Mouse (Mus musculus): ENCODE data around the gene Gfra4.

The Gfra4 gene

DNA sequence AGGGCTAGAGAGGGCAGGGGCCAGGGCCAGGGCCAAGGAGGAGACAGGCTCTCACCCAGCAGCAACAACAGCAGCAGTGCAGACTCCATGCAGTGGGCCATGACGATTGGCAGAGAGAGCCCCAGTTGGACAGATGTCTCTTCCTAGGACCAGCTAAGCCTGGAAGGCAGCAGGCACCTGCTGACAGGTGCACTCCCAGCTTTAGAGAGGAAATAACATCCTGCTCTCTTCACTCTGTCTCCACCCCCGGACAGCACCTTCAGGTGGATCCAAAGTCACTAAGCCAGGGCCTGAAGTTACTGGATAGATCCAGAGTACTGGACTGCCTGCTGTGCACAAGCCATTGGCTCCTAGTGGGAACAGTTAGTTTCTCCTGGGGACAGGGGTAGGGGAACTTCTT lies at the start of gene Gfra4:
Gfra4 (minus strand) TSS at position 101 of the 400 bp plus-strand sequence.
- DNase-seq: no peak

DNA sequence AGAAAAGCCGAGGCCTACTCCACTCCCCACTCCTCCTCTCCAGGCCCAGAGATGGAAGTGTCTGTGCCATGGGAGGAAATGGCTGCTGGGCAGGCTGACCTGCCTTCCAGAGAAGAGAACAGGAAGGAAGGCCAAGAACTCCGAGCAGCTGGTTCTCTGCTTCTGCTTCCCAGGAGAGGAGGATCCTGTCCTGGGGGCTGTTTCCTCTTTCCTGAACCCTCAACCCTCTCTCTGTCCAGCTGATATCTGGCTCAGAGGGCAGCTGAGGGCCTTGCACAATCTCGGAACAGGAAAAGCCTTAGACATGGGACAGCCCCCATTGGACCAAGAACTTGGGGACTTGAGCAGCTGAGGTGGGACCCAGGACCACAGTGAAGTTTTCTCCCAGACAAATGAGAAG lies 48.0 kb upstream of the Gfra4 start:
- no peak for DNase-seq

DNA sequence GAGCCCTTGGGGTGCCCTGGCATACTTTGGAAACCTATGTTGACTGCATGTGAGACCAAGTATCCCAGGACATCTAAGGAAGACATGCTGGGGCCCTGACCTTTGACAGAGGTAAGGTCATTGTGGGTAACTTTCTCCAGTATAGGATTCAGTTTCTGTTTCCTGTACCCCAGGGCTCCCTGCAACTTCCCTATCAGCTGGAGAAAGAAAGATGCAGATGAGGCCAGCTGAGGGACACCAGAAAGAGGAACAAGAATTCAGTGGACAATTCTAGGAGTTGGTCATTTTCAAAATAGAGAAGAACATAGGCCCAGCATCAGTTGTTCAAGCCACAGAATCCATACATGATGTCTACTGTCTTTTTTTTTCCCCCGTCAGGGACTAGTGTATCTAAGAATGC lies 46.7 kb upstream of the Gfra4 start:
- DNase-seq: no peak

DNA sequence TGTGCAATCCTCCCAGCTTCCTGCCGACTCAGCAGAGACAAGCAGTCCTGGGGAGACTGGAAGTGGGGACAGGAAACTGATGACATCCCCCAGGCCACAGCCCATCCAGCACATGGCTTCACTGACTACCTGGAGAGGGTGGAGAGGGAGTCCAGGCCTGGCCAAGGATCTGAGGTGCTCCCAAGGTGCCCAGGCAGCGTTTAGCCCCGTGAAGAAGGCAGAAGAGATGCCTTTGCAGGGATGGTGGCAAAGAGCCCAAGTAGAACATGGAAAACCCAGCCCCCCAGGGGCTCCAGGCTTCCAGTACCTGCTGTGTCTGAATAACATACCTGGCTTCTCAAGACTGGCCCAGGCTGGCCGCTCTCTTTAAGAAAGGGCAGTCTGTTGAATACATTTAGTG lies 45.7 kb upstream of the Gfra4 start:
- DNase-seq: no peak

DNA sequence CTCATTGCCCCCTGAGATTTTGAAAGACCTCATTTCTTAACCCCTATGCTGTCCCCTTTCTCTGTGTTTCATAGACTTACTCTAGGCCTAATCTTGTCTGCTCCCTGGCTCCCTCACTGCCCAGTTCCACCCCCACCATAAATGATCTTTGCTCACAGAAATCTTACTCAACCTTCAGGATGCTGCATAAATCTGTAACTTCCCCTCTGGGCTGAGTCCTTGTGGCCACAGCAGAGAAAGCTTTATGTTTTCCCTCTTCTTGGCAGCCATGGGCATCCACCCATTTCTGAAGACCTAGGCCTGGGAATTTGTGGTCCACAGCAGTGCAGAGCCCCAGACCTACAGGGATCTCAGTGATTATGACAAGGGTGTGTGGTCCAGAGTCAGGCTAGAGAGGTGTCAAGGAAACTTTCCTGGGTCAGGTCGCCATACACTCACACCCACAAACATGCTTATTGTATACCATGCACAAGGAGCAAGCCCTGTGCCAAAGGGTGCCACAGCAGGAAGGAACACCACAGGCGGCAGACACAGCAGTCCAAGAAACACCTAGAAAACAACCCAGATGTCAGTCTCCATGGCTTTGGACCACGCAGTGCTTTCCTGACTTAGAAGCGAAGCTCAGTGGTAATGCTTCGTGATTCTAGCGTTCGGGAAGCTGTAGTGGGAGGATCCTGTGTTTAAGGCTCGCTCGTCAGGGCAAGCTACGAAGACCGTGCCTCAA lies 43.9 kb upstream of the Gfra4 start, which contains the start of gene Siglec1:
Siglec1 (minus strand) TSS at position 99 of the 724 bp plus-strand sequence.
- no peak for DNase-seq

DNA sequence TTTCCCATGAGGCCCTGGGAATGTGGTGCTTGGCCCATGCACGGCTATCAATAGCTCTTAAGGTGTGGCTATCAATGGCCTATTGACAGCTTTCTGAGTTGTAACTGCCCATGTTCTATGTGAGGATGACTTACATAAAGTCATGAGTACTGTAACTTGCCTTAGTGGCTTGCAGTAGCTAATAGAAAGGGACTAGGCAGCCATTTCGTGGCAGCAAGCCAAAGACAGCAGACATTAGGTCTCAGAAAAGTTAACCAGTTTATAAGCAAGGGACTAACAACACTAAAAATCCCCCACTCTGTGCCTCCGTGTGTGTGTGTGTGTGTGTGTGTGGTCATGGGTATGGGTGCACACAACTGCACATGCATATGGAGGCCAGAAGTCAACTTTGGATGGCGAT lies 41.3 kb upstream of the Gfra4 start:
- no peak for DNase-seq

DNA sequence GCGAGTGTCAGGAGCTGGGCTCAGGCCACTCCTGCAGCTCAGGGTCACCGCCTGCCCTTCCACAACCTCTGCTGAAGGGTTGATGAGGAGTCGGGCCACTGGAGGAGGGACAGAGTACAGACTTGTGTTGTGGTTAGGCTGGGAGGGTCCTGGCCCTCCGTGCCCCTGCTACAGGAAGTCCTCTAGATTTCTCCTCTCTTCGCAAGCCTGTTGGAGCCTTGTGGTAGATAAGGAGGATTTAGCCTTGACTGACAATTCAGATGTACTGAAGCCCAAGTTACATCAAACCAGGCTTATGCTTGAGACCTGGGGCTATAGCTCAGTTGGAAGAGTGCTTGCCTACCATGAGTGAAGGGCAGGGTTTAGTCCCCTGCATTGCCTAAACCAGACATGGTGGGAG lies 37.6 kb upstream of the Gfra4 start:
- DNase-seq: no peak

DNA sequence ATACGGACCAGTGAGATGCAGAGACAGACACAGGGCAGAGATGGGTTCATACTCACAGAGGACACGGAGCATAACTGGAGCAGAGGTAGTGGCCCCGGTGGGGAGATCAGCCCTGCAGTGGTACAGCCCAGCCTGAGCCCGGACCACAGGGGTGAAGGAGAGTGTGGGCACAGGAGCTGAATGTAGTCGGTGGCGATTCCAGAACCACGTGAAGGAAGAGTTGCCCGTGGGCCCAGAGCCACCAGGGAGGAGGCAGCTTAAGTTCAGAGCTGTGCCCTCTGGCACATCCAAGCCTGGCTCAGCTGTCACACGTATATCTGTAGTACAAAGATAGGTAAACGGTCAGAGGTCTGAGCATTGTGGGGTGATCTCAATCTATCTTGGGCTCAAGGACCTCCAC lies 29.6 kb upstream of the Gfra4 start:
- no peak for DNase-seq

DNA sequence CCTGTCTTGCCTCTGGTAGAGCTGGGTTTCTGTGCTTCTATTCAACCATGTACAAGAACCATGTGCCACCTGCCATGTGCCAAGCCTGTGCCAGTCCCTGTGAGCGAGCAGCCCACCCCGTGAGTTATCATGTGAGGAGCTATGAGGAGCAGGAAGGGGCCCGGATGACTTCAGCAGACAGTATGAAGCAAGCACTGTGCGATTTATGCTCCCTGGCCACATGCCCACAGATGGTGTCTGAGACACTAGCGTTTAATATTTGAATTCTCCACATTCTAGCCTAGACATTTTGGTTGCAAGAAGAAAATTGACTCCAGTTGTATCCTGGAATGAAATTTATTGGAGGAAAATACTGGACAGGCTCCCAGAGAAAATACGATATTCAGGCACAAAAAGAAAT lies 24.6 kb upstream of the Gfra4 start:
- no peak for DNase-seq

DNA sequence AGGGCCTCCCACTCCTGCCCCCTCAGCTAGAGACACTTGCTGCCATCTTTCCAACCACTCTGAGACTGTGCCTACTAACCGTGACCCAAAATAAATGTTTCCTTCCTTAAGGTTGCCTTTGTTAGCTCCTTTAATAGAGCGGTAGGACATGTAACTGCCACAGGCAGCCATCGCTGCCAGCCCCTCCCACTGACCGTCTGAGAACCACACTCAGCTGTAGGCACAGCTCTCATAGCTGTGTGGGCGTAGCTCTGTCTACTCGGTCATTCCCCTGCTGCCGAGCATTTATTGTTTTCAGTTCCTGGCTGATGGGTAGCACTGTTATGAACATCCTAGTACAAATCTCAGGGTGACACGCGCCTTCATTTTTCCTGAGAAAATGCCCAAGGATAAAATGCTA lies 23.5 kb upstream of the Gfra4 start:
- peak; percentile 45 for DNase-seq

DNA sequence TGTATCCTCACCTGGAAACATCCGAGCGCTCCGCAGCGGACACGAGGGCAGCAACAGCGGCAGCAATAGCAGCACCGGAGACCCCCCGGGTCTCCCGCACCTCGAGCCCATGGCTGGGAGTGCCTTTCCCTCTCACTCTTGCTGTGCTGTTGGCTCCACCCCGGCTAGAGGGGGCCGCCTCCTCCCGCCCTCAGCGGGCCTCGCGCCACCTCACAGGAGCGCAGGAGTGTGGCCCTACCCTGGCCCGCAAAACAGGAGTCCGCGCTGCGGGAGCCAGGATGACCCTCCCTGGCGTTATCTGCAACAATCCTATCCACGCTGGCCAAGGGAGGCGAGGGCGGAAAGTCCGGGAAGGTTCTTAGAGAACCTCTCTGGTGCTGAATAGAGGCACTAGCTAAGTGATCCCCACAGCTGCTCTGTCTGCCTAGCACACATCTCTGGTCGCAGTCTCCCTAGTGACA lies 20.5 kb upstream of the Gfra4 start, which contains the start of gene Adam33:
Adam33 (minus strand) TSS at position 411 of the 461 bp plus-strand sequence.
- DNase-seq: no peak

DNA sequence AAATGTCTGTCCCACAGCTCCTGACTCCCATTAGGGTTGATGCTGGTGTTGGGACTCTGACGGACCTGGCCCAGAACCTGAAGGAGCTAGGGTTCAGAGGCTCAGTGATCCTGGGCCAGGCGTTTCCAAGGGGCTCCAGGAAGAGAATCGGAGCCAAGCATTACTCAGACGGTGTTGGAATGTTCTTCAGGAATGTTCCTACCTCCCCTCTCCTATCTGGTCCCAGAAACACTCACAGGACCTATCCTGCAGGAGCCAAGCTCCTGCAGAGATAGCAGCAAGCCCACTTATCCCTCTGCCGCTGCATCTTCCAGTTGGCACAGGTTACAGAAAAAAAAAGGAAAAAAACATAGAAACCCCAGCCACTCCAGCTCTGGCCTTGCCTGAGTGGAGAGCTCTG lies 18.7 kb upstream of the Gfra4 start:
- no peak for DNase-seq

DNA sequence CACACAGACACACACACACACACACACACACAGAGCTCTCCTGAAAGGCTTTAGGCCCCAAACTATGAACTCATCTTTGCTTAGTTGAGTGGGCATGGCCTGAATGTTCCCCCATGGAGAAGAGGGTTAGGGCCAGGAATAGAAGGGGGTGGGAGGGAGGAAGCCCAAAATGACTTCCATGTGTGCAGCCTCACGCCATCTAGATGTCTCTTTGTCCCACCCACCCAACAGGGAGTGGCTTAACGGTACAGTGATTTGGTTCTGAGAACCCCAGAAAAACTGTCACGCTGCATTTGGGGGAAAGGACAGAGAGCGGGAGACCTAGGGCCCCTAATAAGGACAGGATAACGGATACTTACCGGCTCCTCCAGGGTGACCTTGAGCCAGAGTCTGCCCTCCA lies 17.9 kb upstream of the Gfra4 start:
- DNase-seq: no peak

DNA sequence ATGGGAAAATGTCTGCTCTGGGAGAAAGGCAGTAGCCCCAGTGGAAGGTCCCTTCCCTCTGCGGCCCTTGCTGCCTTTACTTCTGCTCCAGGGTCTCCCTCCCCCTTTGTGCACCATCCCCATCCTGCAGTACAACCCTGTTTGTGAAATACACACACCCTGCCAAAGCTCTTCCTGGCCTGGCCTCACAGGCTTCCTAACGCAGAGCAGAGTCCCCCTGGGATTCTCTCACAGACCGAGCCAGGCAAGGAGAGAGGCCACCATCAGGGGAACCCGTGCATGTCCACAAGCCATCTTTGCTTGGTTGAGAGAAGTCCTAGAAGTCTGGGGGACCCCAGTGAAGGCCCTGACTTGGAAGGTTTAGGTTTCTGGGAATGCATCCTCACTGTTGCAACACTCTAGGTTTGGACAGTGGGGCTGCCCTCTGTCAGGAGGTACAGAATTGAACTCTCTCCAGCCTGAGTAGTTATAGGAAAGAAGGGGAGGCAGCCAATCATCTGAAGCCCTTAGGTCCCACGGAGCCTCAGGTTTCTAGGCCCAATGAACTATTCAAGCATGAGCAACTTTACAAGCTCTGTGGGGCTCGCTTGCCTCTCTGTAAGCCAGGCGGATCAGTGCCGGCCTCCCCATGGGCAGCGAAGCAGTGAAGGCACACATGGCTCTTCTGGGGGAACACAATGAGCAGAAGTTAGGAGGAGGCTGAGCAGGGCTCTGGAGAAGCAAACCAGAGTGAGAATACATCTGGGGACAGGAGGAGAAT lies 17.1 kb upstream of the Gfra4 start:
- no peak for DNase-seq

DNA sequence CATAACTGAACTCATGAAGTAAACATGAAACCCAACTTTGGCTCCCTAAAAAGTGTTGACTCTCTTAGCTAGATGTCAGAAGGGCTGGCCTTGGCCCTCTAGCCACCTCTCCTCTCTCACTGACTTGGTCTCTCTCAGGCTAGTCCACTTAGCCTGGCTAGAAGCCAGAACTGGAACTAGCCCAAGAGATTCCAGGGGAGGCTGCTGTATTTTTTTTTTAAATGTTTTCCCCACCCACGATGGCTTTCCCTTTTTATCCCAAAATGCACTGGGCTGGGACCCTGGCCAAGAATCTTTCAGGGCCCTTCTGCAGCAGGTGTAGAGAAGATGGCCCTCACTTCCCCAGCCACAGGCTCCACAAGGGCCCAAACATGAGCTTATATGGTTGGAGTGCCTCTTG lies 16.5 kb upstream of the Gfra4 start:
- DNase-seq: peak; percentile 35

DNA sequence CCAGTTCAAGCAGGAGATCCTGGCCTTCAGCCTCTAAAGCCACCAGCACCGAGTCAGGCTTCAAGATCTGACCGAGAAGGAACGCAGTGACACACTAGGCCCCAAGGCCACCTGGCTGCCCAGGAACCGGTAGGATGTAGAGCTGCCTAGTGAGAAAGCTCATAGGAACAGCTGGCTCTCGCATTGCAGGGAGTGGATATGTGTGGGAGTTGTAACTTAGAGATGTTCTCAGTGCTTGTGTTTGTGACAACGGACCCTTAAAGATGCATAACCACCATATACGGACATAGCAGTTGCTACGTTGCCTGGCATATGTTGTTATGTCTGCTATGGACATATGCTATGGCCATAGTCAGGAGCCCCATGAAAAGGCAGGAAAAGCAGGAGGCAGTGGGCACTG lies 15.8 kb upstream of the Gfra4 start:
- DNase-seq: no peak

DNA sequence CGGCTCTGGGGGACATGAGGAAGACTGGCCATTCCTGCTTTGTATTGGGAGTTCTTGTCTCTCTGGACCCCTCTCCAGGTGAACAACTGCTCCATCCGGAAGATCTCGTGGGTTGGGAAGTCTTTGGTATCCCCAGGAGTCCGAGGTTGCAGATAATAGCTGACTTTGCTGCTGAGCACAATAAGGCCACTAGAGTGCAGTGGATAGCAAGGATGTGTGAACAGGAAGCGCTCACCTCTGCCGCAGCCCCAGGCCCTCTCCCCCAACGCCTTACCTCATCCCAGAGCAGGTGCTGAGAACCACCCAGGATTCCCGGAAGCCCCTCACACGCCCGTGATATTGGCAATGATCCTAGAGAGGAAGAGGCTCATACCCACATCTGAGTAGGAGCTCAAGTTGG lies 13.3 kb upstream of the Gfra4 start:
- DNase-seq: no peak

DNA sequence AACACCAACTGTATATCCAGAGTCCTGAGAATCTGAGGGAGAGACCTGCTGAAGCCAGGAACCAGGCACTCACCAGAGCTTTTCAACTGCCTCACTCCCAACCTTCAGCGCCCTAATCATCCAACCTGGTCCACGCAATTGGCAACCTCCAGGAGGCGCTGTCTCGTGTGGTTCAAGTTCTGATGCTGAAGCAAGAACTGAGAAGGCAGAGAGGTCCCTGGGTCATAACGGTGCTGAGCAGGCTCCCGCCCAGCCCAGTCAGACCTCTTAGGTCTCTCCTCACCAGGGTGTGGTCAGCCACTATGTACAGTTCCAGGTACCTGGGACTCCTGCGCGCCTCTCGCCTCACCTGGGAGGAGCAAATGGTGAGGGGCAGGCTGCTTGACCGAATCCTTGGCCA lies 12.7 kb upstream of the Gfra4 start:
- no peak for DNase-seq

DNA sequence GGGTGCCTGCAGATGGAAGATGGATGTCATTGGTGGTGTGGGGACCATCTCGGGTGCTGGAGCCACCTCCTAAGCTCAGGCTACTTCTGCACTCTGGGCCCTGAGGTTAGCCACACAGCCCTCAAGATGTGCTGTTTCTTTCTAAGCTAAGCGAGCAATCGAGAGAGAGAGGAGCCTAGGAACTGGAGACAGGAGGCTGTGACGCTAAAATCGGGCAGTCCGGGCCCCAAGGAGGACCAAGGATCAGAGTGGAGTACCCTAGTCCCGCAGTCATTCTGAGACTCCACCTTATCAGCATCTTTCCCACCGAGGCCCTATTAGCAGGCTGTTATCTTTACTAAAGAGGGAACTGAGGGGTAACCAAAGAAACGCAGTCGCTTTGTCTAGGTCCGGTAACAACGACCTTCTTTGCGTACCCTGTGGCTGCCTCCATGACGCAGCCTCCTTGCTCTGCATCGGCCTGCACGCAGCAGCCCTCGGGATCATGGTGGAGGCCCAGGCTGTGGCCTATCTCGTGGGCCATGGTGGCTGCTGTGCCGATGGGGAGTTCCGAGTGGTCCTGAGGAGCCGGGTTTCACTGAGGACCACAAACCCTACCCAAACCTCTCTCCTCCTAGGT lies 11.9 kb upstream of the Gfra4 start:
- no peak for DNase-seq

DNA sequence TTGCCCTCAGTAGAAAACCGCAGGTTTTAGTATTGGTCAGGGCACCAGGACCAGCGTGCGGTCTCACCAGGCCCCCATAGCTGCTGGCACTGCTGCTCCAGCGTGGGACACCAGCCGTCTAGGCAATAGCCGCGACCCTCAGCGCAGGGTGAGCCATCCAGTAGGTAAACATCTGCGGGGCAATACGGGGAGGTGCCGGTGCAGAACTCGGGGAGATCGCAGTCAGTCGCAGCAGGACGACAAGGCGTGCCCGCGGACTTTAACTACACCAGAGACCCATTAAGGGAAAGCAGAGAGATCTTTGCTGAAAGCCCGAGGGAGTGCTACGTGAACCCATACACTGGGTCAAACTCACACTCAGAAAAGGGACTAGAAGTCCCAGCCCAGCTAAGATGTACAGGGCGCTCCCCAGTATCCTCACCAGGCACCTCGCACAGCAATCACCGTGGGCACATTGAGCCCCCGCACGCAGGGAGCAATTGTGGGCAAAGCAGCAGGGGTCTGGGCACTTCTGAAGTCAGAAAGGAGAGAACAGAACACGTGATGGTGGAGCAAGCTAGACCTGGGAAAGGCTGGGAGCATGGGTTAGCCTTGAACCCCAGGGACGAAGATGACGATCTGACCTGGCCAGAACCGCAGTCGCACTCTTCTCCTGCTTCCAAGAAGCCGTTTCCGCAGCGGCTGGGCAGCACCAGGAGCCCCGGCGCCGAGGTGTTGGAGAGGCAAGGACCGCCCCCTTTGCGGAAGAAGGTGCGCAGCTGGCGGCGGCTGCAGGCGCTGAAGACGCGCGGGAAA lies 11.2 kb upstream of the Gfra4 start:
- DNase-seq: no peak

DNA sequence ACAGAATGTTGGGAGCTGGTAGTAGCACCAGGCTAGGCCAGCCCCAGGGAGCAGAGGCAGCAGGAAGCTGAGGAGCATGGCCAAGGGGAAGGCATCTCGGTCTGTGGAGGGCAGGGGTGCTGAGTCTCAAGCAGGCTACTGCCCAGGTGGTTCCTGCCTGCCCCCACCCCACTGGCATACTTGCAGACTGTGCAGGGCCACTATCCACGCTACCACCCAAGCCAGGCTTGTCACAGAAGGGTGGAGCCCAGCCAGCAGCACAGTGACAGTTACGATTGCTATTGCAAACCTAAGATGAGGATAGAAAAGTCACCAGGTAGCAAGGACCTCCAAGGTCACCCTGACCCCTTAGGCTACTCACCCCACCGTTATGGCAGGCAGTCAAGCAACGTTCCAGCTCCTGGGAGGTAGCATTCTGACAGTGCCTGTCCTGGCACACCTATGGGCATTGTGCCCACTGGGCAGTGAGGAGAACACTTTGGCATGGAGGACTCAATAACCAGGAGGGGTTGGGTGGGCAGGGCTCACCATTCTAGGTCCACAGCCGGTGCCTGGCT lies 10.1 kb upstream of the Gfra4 start:
- no peak for DNase-seq

DNA sequence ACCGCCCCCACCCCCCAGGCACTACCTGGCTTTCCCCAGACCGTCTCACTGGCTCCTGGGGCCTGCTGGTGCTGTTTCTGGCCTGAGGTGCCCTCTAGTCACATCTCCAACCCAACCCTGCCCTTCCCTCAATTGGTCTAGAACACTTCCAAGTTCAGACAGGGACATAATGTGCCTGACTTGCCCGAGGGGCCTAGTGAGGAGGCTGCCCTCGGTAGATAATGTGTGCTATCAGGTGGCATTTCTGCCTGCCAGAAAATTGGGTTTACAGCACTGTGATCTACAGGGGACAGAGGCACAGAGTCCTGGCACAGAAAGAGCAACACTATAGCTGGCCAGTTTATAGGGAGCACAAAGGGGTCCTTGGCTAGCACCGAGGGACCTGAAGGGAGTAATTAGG lies 9.2 kb upstream of the Gfra4 start:
- DNase-seq: no peak

DNA sequence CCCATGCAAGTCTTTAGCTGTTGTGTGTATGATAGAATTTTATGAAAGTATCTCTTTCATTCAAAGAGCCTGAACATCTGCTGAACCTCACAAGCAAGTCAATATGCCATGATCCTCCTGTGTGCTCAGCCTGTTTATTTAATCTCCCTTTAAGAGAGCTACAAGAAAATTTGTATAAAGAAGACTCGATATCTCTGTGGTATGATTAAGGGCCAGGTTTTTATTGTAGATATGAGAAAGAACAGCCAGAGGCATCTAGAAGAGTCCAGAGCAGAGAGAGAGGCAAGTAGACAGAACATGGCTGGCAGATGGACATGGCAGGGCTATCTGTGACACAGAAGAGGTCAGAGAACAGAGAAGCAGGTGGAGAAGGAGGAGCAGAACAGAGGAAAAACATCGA lies 3.1 kb upstream of the Gfra4 start:
- no peak for DNase-seq

All from right cerebral cortex, adult 18-20 months (tissue).